Mouse (Mus musculus) midbrain, embryonic 13.5 days (tissue): ENCODE measurements around the gene Snd1. TPM values are rescaled to one million over a fixed set of nuclear protein-coding genes. Genes with fewer than 3 reads are reported as not detected.
"Not testable (repeated sequence)": the region's sequence is repeated elsewhere in the genome, so short reads cannot be mapped to it uniquely, and the experiment has no call there.

ENCODE experiments used
- ATAC-seq: fragments of 200-750 bp; cut with Nextera tagmentation; 2 replicates; pipeline ENCODE4 v1.8.0; 2017; ENCODE audit warnings: mild to moderate bottlenecking, moderate TSS enrichment, moderate library complexity
- H3K27ac ChIP-seq: fragments of 300-500 bp; sonication (generic); 2 replicates; pipeline ENCODE4 v1.5.1; 2015; ENCODE audit warnings: inconsistent platforms, mild to moderate bottlenecking, moderate library complexity
- H3K27me3 ChIP-seq: fragments of 300-500 bp; sonication (generic); 2 replicates; pipeline ENCODE4 v1.6.1; 2015; ENCODE audit warnings: mild to moderate bottlenecking, inconsistent platforms
- H3K36me3 ChIP-seq: fragments of 300-500 bp; sonication (generic); 2 replicates; pipeline ENCODE4 v1.6.1; 2015; ENCODE audit warnings: mild to moderate bottlenecking, inconsistent platforms
- H3K4me1 ChIP-seq: fragments of 300-500 bp; sonication (generic); replicated peaks from 2 replicates; pipeline ENCODE4 v1.6.1; 2015; ENCODE audit warnings: inconsistent platforms
- H3K4me2 ChIP-seq: fragments of 300-500 bp; sonication (generic); replicated peaks from 2 replicates; pipeline ENCODE4 v1.6.1; 2015; ENCODE audit warnings: moderate library complexity, mild to moderate bottlenecking, inconsistent platforms
- H3K4me3 ChIP-seq: fragments of 300-500 bp; sonication (generic); replicated peaks from 2 replicates; pipeline ENCODE4 v1.5.1; 2015; ENCODE audit warnings: mild to moderate bottlenecking, inconsistent platforms
- H3K9ac ChIP-seq: fragments of 300-500 bp; sonication (generic); replicated peaks from 2 replicates; pipeline ENCODE4 v1.6.1; 2015; ENCODE audit warnings: mild to moderate bottlenecking, inconsistent platforms
- H3K9me3 ChIP-seq: fragments of 300-500 bp; sonication (generic); 2 replicates; pipeline ENCODE4 v1.6.1; 2016; ENCODE audit warnings: mild to moderate bottlenecking, inconsistent platforms
- WGBS: fragments of 180-500 bp; shearing (Covaris S2); methylation state at CpG from one replicate; pipeline ENCODE4 v1.1.7; 2015; 5-methylcytosine and 5-hydroxymethylcytosine counted together
- polyA plus RNA-seq: library from polyadenylated mRNA; unstranded; fragments of >200 nt; fragmentation: Nextera tagmentation; extraction: Ambion mirVana; gene quantifications from 2 replicates; pipeline ENCODE4 v1.2.1, GENCODE M21; 2015

Snd1 gene
- polyA plus RNA-seq, 1 experiment from 2014 or later: 86.5 TPM

- not testable (repeated sequence) for H3K4me2 ChIP-seq, H3K9me3 ChIP-seq, H3K27me3 ChIP-seq, H3K27ac ChIP-seq, H3K9ac ChIP-seq, ATAC-seq, H3K4me3 ChIP-seq
- Histone ChIP-seq H3K4me1 (peaks cover 21% of the 10 kb centered on the region), H3K36me3 (peaks cover 32% of the 10 kb centered on the region)
- WGBS: 83% methylated on average over 5 of the region's 5 CpGs
Observed at GRCm38 (mm10) chr6:28520787-28521186, 45.8 kb downstream of the Snd1 start.

GRCm38 (mm10) chr6:28521416-28521815 lies 46.5 kb downstream of the Snd1 start:
- no peak overlapping the region for H3K9ac ChIP-seq
- peaks cover 16% of the 10 kb centered on the region for H3K4me1 ChIP-seq
- 94% methylated on average over 1 of the region's 1 CpGs for WGBS
- ATAC-seq: no peak
- H3K36me3 ChIP-seq: peaks cover 38% of the 10 kb centered on the region
- H3K9me3 ChIP-seq: no peaks in the 10 kb centered on the region
- H3K27me3 ChIP-seq: no peaks in the 10 kb centered on the region
- no peak overlapping the region for H3K4me2 ChIP-seq
- no peak overlapping the region for H3K4me3 ChIP-seq
- H3K27ac ChIP-seq: no peak overlapping the region

- Histone ChIP-seq H3K4me3 (no peak overlapping the region), H3K27me3 (no peaks in the 10 kb centered on the region), H3K4me1 (no peaks in the 10 kb centered on the region), H3K9me3 (no peaks in the 10 kb centered on the region), H3K9ac (no peak overlapping the region), H3K27ac (no peak overlapping the region), H3K4me2 (no peak overlapping the region), H3K36me3 (peaks cover 61% of the 10 kb centered on the region)
- ATAC-seq: no peak
- WGBS: 65% methylated on average over 2 of the region's 2 CpGs
Observed at GRCm38 (mm10) chr6:28525589-28525988, 50.6 kb downstream of the Snd1 start.

GRCm38 (mm10) chr6:28527459-28527858 lies 52.5 kb downstream of the Snd1 start:
- peaks cover 46% of the 10 kb centered on the region for H3K36me3 ChIP-seq
- no peaks in the 10 kb centered on the region for H3K9me3 ChIP-seq
- H3K9ac ChIP-seq: no peak overlapping the region
- H3K4me3 ChIP-seq: no peak overlapping the region
- no peaks in the 10 kb centered on the region for H3K27me3 ChIP-seq
- WGBS: 95% methylated on average over 10 of the region's 10 CpGs
- ATAC-seq: no peak
- H3K27ac ChIP-seq: no peak overlapping the region
- no peak overlapping the region for H3K4me2 ChIP-seq
- H3K4me1 ChIP-seq: no peaks in the 10 kb centered on the region

GRCm38 (mm10) chr6:28528208-28528607 lies 53.3 kb downstream of the Snd1 start:
- WGBS: 90% methylated on average over 6 of the region's 6 CpGs
- Histone ChIP-seq H3K4me1 (0 out of 2 replicates have a peak, but pooled peaks cover 4% of the 10 kb centered on the region), H3K9ac (no peak overlapping the region), H3K9me3 (no peaks in the 10 kb centered on the region), H3K4me3 (no peak overlapping the region), H3K4me2 (no peak overlapping the region), H3K27me3 (no peaks in the 10 kb centered on the region), H3K27ac (no peak overlapping the region), H3K36me3 (peaks cover 40% of the 10 kb centered on the region)
- no peak for ATAC-seq

- no peak overlapping the region for H3K9ac ChIP-seq
- 0 out of 2 replicates have a peak, but pooled peaks cover 5% of the 10 kb centered on the region for H3K36me3 ChIP-seq
- WGBS: 92% methylated on average over 5 of the region's 5 CpGs
- H3K9me3 ChIP-seq: no peaks in the 10 kb centered on the region
- H3K4me1 ChIP-seq: peaks cover 17% of the 10 kb centered on the region
- no peaks in the 10 kb centered on the region for H3K27me3 ChIP-seq
- H3K4me2 ChIP-seq: no peak overlapping the region
- no peak overlapping the region for H3K27ac ChIP-seq
- H3K4me3 ChIP-seq: no peak overlapping the region
- ATAC-seq: no peak
Observed at GRCm38 (mm10) chr6:28536464-28536863, 61.5 kb downstream of the Snd1 start.

GRCm38 (mm10) chr6:28537851-28538527 lies 63.0 kb downstream of the Snd1 start:
- Histone ChIP-seq H3K4me3 (no peak overlapping the region), H3K36me3 (0 out of 2 replicates have a peak, but pooled peaks cover 5% of the 10 kb centered on the region), H3K4me2 (no peak overlapping the region), H3K27ac (0 out of 2 replicates have a peak overlapping the region, but pooled peaks have one; percentile 19), H3K9ac (no peak overlapping the region), H3K27me3 (no peaks in the 10 kb centered on the region), H3K9me3 (no peaks in the 10 kb centered on the region), H3K4me1 (peaks cover 24% of the 10 kb centered on the region)
- 67% methylated on average over 10 of the region's 10 CpGs for WGBS
- ATAC-seq: 0 out of 2 replicates have a peak, but pooled peaks have one; percentile 65

- Histone ChIP-seq H3K9ac (no peak overlapping the region), H3K27ac (peak overlapping the region; percentile 30), H3K27me3 (no peaks in the 10 kb centered on the region), H3K36me3 (peaks cover 6% of the 10 kb centered on the region), H3K4me3 (no peak overlapping the region), H3K4me1 (peaks cover 22% of the 10 kb centered on the region), H3K9me3 (no peaks in the 10 kb centered on the region), H3K4me2 (no peak overlapping the region)
- WGBS: 75% methylated on average over 6 of the region's 6 CpGs
- ATAC-seq: no peak
Observed at GRCm38 (mm10) chr6:28542298-28542701, 67.4 kb downstream of the Snd1 start.

- 81% methylated on average over 2 of the region's 2 CpGs for WGBS
Observed at GRCm38 (mm10) chr6:28546943-28547342, 72.0 kb downstream of the Snd1 start.

GRCm38 (mm10) chr6:28549374-28549773 lies 74.4 kb downstream of the Snd1 start:
- Histone ChIP-seq H3K36me3 (peaks cover 6% of the 10 kb centered on the region), H3K4me3 (no peak overlapping the region), H3K4me2 (no peak overlapping the region), H3K9ac (no peak overlapping the region), H3K27me3 (no peaks in the 10 kb centered on the region), H3K9me3 (no peaks in the 10 kb centered on the region), H3K27ac (no peak overlapping the region), H3K4me1 (peaks cover 20% of the 10 kb centered on the region)
- no peak for ATAC-seq
- 86% methylated on average over 2 of the region's 2 CpGs for WGBS

More at GRCm38 (mm10) chr6:28546943-28547342, 72.0 kb downstream of the Snd1 start:
- H3K4me3 ChIP-seq: no peak overlapping the region
- H3K36me3 ChIP-seq: peaks cover 6% of the 10 kb centered on the region
- ATAC-seq: no peak
- H3K4me2 ChIP-seq: no peak overlapping the region
- H3K9ac ChIP-seq: no peak overlapping the region
- no peak overlapping the region for H3K27ac ChIP-seq
- peaks cover 23% of the 10 kb centered on the region for H3K4me1 ChIP-seq
- H3K27me3 ChIP-seq: no peaks in the 10 kb centered on the region
- H3K9me3 ChIP-seq: no peaks in the 10 kb centered on the region

- Histone ChIP-seq H3K4me1 (peaks cover 20% of the 10 kb centered on the region), H3K27ac (no peak overlapping the region), H3K36me3 (peaks cover 3% of the 10 kb centered on the region), H3K4me2 (no peak overlapping the region), H3K9me3 (no peaks in the 10 kb centered on the region), H3K9ac (no peak overlapping the region), H3K27me3 (no peaks in the 10 kb centered on the region), H3K4me3 (no peak overlapping the region)
- 57% methylated on average over 7 of the region's 7 CpGs for WGBS
- no peak for ATAC-seq
Observed at GRCm38 (mm10) chr6:28550255-28551004, 75.5 kb downstream of the Snd1 start.

- Histone ChIP-seq H3K4me2 (no peak overlapping the region), H3K4me3 (no peak overlapping the region), H3K27ac (no peak overlapping the region), H3K9ac (no peak overlapping the region), H3K4me1 (peaks cover 31% of the 10 kb centered on the region), H3K27me3 (no peaks in the 10 kb centered on the region), H3K36me3 (no peaks in the 10 kb centered on the region; the same call in 1 of the 2 replicates), H3K9me3 (no peaks in the 10 kb centered on the region)
- no peak for ATAC-seq
- 93% methylated on average over 1 of the region's 1 CpGs for WGBS
Observed at GRCm38 (mm10) chr6:28554470-28554869, 79.5 kb downstream of the Snd1 start.
